Mouse (Mus musculus): ENCODE measurements around the gene Nxph3. TPM values are rescaled to one million over a fixed set of nuclear protein-coding genes. Genes with fewer than 3 reads are reported as not detected.

The Nxph3 gene
- polyA plus RNA-seq, 1 experiment, result 4.1 TPM

GRCm38 (mm10) chr11:95550301-95551021 is 36.1 kb upstream of the Nxph3 start:
- Histone ChIP-seq H3K27ac (ENCODE audit: insufficient read depth, low read depth, low read length) (no peak overlapping the region), H3K4me3 (ENCODE audit: insufficient read depth, low read depth, low read length) (no peak overlapping the region), H3K4me1 (ENCODE audit: control insufficient read depth, insufficient read depth, low read length) (no peaks in the 10 kb centered on the region), H3K27me3 (replicated peaks; ENCODE audit: control insufficient read depth, insufficient read depth, low read length) (no peaks in the 10 kb centered on the region), H3K36me3 (ENCODE audit: control insufficient read depth, insufficient read depth, low read length) (no peaks in the 10 kb centered on the region)
- no peak for DNase-seq
- TF ChIP-seq CTCF (conservative IDR thresholded peaks at IDR 0.05; ENCODE audit: insufficient read depth, insufficient read length, low read depth, low read length), result no peak
- TF ChIP-seq POLR2A (IDR thresholded peaks at IDR 0.05; ENCODE audit: low read depth, low read length), result no peak
- 82% methylated on average over 12 of the region's 12 CpGs for whole genome bisulfite sequencing

DNA sequence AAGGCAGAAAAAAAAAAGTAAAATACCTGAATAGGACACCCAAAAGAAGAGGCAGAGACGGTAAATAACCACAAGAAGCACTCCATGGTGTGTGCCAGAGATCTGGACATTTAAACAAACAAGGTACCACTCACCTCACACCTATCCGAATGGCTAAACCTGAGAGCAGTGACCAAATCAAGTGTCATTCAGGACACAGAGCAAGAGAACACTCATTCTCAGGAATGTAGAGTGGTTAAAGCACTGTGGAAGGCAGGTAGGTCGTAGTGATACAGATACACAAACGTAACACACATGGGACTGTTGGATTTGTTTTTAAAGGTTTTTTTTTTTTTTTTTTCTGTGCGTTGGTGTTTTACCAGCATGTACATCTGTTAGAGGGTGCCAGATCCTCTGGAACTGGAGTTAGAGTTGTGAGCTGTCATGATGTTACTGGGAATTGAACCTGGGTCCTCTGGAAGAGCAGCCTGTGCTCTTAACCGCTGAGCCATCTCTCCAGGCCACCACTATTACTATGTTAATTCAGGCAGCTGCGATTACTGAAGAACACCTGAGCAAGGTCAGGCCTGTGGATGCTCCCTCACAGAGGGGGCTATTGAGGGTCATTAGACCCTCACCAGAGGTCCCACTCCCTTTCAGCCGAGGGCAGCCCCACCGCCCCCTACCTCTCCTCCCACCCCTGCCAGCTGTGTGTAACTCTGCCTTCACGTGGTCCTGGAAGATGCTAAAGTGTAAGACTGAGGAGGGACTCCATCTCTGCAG is 31.8 kb upstream of the Nxph3 start:
- H3K36me3 ChIP-seq (ENCODE audit: control insufficient read depth, insufficient read depth, low read length), result no peaks in the 10 kb centered on the region
- no peak overlapping the region for H3K4me3 ChIP-seq (ENCODE audit: insufficient read depth, low read depth, low read length)
- TF ChIP-seq CTCF (conservative IDR thresholded peaks at IDR 0.05; ENCODE audit: insufficient read depth, insufficient read length, low read depth, low read length), result no peak
- TF ChIP-seq POLR2A (IDR thresholded peaks at IDR 0.05; ENCODE audit: low read depth, low read length), result no peak
- no peaks in the 10 kb centered on the region for H3K27me3 ChIP-seq (replicated peaks; ENCODE audit: control insufficient read depth, insufficient read depth, low read length)
- WGBS, result 78% methylated on average over 10 of the region's 10 CpGs
- DNase-seq, result no peak
- H3K27ac ChIP-seq (ENCODE audit: insufficient read depth, low read depth, low read length), result no peak overlapping the region
- H3K4me1 ChIP-seq (ENCODE audit: control insufficient read depth, insufficient read depth, low read length), result no peaks in the 10 kb centered on the region

GRCm38 (mm10) chr11:95544546-95545327 is 30.4 kb upstream of the Nxph3 start:
- no peaks in the 10 kb centered on the region for H3K27me3 ChIP-seq (replicated peaks; ENCODE audit: control insufficient read depth, insufficient read depth, low read length)
- 84% methylated on average over 8 of the region's 8 CpGs for WGBS
- DNase-seq, result no peak
- TF ChIP-seq CTCF (conservative IDR thresholded peaks at IDR 0.05; ENCODE audit: insufficient read depth, insufficient read length, low read depth, low read length), result no peak
- no peaks in the 10 kb centered on the region for H3K36me3 ChIP-seq (ENCODE audit: control insufficient read depth, insufficient read depth, low read length)
- no peak overlapping the region for H3K27ac ChIP-seq (ENCODE audit: insufficient read depth, low read depth, low read length)
- no peak overlapping the region for H3K4me3 ChIP-seq (ENCODE audit: insufficient read depth, low read depth, low read length)
- H3K4me1 ChIP-seq (ENCODE audit: control insufficient read depth, insufficient read depth, low read length), result no peaks in the 10 kb centered on the region

GRCm38 (mm10) chr11:95540637-95541385 is 26.4 kb upstream of the Nxph3 start:
- no peak overlapping the region for H3K27ac ChIP-seq (ENCODE audit: insufficient read depth, low read depth, low read length)
- no peak for TF ChIP-seq CTCF (conservative IDR thresholded peaks at IDR 0.05; ENCODE audit: insufficient read depth, insufficient read length, low read depth, low read length)
- TF ChIP-seq POLR2A (IDR thresholded peaks at IDR 0.05; ENCODE audit: low read depth, low read length), result no peak
- no peaks in the 10 kb centered on the region for H3K27me3 ChIP-seq (replicated peaks; ENCODE audit: control insufficient read depth, insufficient read depth, low read length)
- no peak for DNase-seq
- whole genome bisulfite sequencing, result 21% methylated on average over 18 of the region's 18 CpGs
- no peak overlapping the region for H3K4me3 ChIP-seq (ENCODE audit: insufficient read depth, low read depth, low read length)
- no peaks in the 10 kb centered on the region for H3K36me3 ChIP-seq (ENCODE audit: control insufficient read depth, insufficient read depth, low read length)
- no peaks in the 10 kb centered on the region for H3K4me1 ChIP-seq (ENCODE audit: control insufficient read depth, insufficient read depth, low read length)

DNA sequence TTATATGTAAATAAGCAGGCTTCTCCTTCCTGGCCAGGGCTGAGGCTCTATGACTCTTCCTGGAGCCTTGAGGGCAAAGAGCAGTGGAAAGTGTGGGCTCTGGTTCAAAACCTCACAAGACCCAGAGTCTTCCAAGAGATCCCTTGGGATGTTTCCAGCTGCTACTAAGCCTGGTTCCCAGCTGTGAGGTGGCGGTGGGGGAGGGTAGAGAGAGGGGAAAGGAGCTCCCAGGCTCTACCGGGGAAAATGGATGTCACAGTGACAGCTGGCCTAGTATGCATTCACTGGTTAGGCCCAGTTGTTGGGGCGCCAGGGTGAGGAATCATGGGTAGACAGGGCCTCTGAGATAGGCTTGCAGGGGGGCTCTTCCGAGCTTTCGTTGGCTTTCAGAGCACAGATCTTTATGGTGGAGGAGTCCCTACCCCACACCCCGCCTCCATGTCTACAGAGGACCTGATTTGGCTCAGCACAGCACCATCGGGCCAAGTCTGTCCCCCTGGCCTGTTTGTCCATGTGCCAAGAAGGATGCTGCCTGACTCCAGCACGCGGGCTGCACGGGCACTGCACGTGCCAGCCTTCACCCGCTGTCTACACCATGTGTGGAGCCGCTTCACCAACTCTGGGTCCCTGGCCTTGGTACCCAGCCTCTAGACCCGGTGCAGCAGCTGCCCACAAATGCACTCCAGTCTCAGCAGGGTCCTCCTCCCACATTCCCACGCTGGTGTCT is 24.2 kb upstream of the Nxph3 start:
- peak; percentile 79 for DNase-seq
- TF ChIP-seq CTCF (conservative IDR thresholded peaks at IDR 0.05; ENCODE audit: insufficient read depth, insufficient read length, low read depth, low read length) (no peak), POLR2A (IDR thresholded peaks at IDR 0.05; ENCODE audit: low read depth, low read length) (no peak)
- H3K27me3 ChIP-seq (replicated peaks; ENCODE audit: control insufficient read depth, insufficient read depth, low read length), result no peaks in the 10 kb centered on the region
- H3K4me3 ChIP-seq (ENCODE audit: insufficient read depth, low read depth, low read length), result no peak overlapping the region
- WGBS, result 78% methylated on average over 15 of the region's 15 CpGs
- H3K4me1 ChIP-seq (ENCODE audit: control insufficient read depth, insufficient read depth, low read length), result no peaks in the 10 kb centered on the region
- no peaks in the 10 kb centered on the region for H3K36me3 ChIP-seq (ENCODE audit: control insufficient read depth, insufficient read depth, low read length)
- no peak overlapping the region for H3K27ac ChIP-seq (ENCODE audit: insufficient read depth, low read depth, low read length)

GRCm38 (mm10) chr11:95533484-95534160 is 19.3 kb upstream of the Nxph3 start:
- Histone ChIP-seq H3K27me3 (replicated peaks; ENCODE audit: control insufficient read depth, insufficient read depth, low read length) (no peaks in the 10 kb centered on the region), H3K27ac (ENCODE audit: insufficient read depth, low read depth, low read length) (no peak overlapping the region), H3K4me1 (ENCODE audit: control insufficient read depth, insufficient read depth, low read length) (no peaks in the 10 kb centered on the region), H3K4me3 (ENCODE audit: insufficient read depth, low read depth, low read length) (no peak overlapping the region), H3K36me3 (ENCODE audit: control insufficient read depth, insufficient read depth, low read length) (no peaks in the 10 kb centered on the region)
- peak; percentile 97 for TF ChIP-seq CTCF (conservative IDR thresholded peaks at IDR 0.05; ENCODE audit: insufficient read depth, insufficient read length, low read depth, low read length)
- no peak for TF ChIP-seq POLR2A (IDR thresholded peaks at IDR 0.05; ENCODE audit: low read depth, low read length)
- WGBS, result 24% methylated on average over 24 of the region's 24 CpGs
- peak; percentile 87 for DNase-seq

Data from kidney, adult 2 months (tissue).